Mouse (Mus musculus): ENCODE results near the gene Dmgdh.

The Dmgdh gene

GRCm38 (mm10) chr13:93707271-93707670 is 33.0 kb downstream of the Dmgdh start:
- in situ Hi-C loops (cut with MboI; ENCODE audit: low sequenced_read_pairs), result no loop called here

DNA sequence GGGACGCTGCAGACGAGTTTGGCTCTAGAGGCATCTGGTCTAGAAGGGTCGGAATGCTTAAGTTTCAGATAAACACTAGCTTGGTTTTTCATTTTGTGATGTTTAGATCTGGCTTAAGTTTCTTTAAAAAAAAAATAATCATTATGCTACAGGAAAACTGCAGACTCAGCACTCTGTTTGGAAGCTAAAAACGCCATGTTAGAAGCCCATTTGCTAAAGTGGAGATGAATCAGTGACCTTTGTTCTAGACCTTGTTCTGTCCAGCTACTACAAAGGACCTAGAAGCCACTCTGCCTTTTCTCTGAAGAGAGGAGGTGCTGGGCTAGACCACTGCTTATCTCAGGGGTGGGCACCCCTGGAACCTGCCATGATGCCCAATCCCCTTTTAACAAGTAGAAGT is 36.1 kb downstream of the Dmgdh start:
- in situ Hi-C loops (cut with MboI; ENCODE audit: low sequenced_read_pairs), result no loop called here

- in situ Hi-C loops (cut with MboI; ENCODE audit: low sequenced_read_pairs), result no loop called here
These were observed 37.0 kb downstream of the Dmgdh start for GRCm38 (mm10) chr13:93711226-93711625.

DNA sequence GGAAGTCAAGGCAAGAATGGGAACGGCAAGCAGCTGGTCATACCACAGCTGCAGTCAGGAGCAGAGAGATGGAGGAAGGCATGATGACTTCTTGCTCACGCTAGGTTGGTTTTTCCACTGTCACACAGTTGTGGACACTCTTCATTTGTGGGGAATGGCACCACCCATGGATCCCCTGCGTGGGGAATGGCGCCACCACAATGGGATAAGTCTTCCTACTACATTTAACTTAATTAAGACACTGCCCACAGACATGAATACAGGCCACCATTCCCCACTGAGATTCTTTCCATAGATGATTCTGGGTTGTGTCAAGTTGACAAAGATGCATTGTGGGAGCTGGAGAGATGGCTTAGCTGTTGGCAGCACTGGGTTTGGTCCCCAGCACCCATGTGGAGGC is 38.1 kb downstream of the Dmgdh start:
- in situ Hi-C loops (cut with MboI; ENCODE audit: low sequenced_read_pairs), result no loop called here

DNA sequence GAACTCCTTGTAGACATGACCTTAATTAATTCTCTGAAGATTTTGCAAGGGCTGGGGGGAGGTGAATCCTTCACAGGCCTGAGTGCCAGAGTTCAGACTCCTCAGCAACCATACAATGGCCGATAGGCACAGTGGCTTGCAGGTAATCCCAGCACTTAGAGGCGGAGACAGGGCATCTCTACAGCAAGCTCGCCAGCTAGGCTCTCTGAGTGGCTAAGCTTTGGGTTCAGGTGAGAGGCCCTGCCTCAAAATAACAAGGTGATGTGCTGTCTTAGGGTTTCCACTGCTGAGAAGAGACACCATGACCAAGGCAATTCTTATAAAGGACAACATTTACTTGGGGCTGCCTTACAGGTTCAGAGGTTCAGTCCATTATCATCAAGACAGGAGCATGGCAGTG is 39.6 kb downstream of the Dmgdh start:
- in situ Hi-C loops (cut with MboI; ENCODE audit: low sequenced_read_pairs), result no loop called here

GRCm38 (mm10) chr13:93717113-93717512 is 42.9 kb downstream of the Dmgdh start:
- in situ Hi-C loops (cut with MboI; ENCODE audit: low sequenced_read_pairs), result no loop called here

DNA sequence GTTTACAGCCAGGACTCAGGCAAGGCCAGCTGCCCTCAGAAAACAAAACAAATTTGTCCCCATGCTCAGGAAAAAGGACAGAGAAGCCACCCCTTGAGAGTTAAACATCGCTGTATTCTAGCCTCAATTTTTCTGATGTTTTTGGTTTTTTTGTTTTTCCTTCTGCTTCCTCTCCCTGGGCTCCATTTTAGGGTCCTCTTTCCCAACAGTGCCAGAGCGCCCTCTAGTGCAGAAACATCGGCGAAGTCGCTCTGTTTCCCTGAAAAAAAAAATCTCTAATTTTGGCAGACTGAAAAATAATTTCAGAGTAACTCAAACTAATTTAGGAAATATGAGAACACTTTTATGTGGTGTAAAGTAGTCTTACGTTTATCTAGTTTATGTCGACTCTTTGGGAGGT is 44.7 kb downstream of the Dmgdh start:
- in situ Hi-C loops (cut with MboI; ENCODE audit: low sequenced_read_pairs), result no loop called here

DNA sequence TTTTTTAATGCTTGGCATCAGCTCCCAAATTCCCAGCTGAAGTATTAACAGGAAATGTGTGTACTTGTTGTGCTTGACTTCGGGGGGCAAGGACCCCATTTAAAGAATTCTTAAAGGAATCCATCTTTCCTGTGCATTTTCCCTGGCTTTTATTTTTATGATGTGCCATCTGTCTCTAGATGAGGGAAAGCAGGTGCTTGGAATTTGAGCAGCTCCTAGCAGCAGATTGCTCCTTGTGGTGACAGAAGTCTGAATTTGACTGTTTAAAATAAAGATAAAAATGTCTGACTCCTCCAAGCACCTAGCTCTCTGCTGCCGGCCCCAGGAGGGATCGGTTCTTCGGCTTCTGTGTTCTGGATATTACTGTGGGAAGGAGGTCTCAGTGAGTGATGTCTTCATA is 47.7 kb downstream of the Dmgdh start:
- in situ Hi-C loops (cut with MboI; ENCODE audit: low sequenced_read_pairs), result no loop called here

GRCm38 (mm10) chr13:93723455-93723854 is 49.2 kb downstream of the Dmgdh start:
- in situ Hi-C loops (cut with MboI; ENCODE audit: low sequenced_read_pairs), result no loop called here

GRCm38 (mm10) chr13:93724206-93724605 is 50.0 kb downstream of the Dmgdh start:
- in situ Hi-C loops (cut with MboI; ENCODE audit: low sequenced_read_pairs), result no loop called here

DNA sequence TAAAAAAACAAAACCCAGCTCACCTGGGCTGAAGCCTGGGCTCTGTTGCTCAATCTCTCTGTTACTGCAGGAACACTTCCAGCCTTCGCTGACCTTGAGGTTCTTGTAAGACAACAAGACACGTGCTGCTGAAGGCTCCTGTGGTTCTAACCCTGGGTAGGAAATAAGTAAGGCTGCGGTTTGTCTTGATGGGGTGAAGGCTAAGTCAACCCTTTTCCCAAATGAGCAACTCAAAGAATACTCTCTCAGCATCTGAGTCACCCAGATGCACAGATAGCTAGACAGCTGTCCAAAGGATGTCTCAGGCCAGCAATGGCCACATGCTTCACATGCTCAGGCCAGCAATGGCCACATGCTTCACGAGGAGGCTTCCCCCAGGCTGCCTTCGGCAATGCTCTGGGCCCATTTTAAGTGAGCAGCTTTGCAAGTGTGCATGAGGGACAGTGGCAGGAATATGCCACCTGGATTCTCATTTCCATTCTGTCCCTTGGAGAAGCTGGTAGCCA is 61.0 kb downstream of the Dmgdh start:
- in situ Hi-C loops (cut with MboI; ENCODE audit: low sequenced_read_pairs), result no loop called here

- in situ Hi-C loops (cut with MboI; ENCODE audit: low sequenced_read_pairs), result no loop called here
These were observed 69.9 kb downstream of the Dmgdh start for GRCm38 (mm10) chr13:93744118-93744517.

- in situ Hi-C loops (cut with MboI; ENCODE audit: low sequenced_read_pairs), result no loop called here
These were observed 78.6 kb downstream of the Dmgdh start for GRCm38 (mm10) chr13:93752597-93753400.

DNA sequence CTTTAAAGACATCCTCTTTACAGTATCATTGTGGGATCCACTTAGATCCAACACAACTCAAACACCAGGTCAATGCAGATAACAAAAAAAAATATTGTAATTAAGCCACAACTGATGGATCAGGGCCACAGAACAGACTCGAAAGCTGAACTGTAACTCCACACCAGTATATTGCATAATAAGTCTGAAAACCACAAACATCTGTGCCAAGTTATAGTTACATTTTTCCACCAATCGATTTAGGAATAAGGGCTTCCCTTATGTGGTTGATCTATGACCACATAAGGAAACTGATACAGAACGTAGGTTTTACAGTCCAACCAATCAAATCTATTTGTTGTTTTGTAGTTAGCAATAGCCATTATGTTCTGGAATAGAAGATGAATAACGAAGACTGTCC is 80.9 kb downstream of the Dmgdh start:
- in situ Hi-C loops (cut with MboI; ENCODE audit: low sequenced_read_pairs), result no loop called here

- in situ Hi-C loops (cut with MboI; ENCODE audit: low sequenced_read_pairs), result no loop called here
These were observed 82.4 kb downstream of the Dmgdh start for GRCm38 (mm10) chr13:93756674-93757073.

GRCm38 (mm10) chr13:93757514-93757913 is 83.3 kb downstream of the Dmgdh start:
- in situ Hi-C loops (cut with MboI; ENCODE audit: low sequenced_read_pairs), result no loop called here

GRCm38 (mm10) chr13:93758149-93758898 is 84.1 kb downstream of the Dmgdh start:
- in situ Hi-C loops (cut with MboI; ENCODE audit: low sequenced_read_pairs), result no loop called here

DNA sequence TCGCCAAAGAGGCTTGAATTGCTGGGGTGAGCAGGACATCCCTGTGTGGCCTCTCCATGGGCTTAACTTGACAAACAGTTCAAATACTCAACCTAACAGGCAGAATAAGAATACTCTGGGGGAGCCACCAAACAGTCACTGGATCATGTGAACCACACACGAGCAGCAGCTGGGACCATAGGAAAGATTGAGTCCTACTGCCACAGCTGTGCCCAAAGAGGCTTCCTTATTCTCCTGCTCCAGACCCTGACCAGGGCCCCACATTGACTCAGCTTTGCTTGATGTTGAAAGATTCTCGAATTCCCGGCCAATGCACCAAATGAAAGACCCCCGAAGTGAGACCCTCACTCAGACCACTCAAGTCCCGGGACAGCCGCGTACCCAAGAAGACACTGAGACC is 87.6 kb downstream of the Dmgdh start:
- in situ Hi-C loops (cut with MboI; ENCODE audit: low sequenced_read_pairs), result no loop called here

DNA sequence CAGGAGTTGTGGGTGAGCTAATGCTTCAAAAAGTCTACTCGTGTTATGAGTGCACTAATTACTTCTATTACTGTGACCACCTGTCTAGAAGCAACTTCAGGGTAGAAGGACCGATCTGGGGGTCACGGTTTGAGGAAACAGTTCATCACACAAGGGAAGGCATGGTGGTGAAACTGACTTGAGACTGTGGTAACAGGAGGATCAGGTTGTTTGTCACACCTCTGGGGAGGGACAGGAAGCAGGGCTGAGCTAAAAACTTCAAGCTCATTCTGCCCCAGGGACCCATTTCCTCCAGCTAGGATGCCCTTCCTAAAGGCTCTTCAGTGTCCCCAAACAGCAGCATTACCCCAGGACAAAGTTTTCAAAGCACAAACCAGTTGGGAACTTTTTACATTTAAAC is 88.6 kb downstream of the Dmgdh start:
- in situ Hi-C loops (cut with MboI; ENCODE audit: low sequenced_read_pairs), result no loop called here

- in situ Hi-C loops (cut with MboI; ENCODE audit: low sequenced_read_pairs), result no loop called here
These were observed 90.2 kb downstream of the Dmgdh start for GRCm38 (mm10) chr13:93764321-93764973.

DNA sequence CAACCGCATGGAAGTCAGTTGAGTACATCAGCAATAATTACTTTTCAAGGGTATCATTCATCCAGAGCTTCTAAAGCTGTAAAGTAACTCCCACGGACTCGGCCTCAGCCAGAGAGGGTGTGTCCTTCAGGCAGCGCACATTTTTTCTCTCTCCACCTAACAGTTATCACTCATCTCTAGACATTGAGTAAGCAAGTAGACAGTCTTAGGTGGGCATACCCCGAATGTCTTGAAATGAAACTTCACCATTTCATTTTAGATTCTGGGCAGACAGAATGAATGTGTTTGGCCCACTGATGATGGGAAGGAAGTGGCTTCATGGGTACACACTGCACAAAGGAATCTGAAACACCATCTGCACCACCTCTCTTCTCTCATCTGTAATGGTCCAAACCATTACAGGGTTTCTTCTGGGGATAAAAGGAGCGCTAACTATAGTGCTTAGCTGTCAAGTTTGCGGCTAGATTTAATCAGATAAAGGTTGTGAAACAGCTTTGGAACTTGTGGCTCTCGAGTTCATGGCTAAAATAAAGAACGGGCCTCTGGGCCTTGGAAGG is 96.9 kb downstream of the Dmgdh start:
- in situ Hi-C loops (cut with MboI; ENCODE audit: low sequenced_read_pairs), result no loop called here
